Mouse (Mus musculus): ENCODE data around the gene Rhou. TPM values are rescaled to one million over a fixed set of nuclear protein-coding genes. Genes with fewer than 3 reads are reported as not detected.

The Rhou gene
- total RNA-seq (2023): not detected

DNA sequence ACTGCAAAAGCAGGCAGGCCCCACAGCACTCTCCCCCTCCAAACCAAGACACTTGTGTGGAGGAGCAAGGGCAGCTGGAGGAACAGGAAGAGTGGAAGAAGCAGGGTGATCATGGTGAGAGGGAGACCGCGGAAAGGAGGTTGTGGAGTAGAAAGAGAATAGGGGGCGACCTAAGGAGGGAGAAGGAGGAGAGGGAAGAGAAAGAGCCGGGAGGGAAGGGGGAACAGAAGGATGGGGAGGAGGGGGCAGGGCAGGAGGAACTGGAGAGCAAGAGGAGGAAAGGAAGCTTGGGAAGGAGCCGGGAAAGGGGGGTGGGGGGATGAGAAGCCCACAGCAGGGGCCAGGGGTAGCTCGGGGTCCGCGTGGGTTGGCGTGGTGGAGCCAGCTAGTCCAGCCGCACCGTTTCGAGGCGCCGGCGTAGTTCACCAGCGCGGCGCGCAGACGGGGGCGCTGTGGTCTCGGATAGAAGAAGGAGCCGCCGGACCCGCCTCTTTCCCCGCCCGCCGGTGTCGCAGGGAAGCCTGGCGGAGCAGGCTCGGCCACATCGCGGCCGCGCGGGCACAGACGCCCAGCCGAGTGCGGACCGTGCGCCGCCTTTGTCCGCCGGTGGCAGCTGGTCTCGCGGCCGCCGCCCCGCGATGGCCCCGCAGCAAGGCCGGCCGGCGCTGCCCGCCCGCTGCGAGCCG, at the start of gene Rhou:
Gene Rhou (plus strand): TSS at position 622 of the 686 bp plus-strand sequence.

Other genes with a start within 250 kb of the Rhou start
- not detected for gene Mc1r, start 246.8 kb upstream of the Rhou start, total RNA-seq (2023)
- 0.41 TPM for gene Tubb3, start 242.5 kb upstream of the Rhou start, total RNA-seq (2023)
- 13.2 TPM for gene Def8, start 230.4 kb upstream of the Rhou start, total RNA-seq (2023)
- gene Afg3l1, start 176.0 kb upstream of the Rhou start, total RNA-seq (2023): 46.9 TPM
- gene Dbndd1, start 138.5 kb upstream of the Rhou start, total RNA-seq (2023): not detected
- gene Gas8, start 135.1 kb upstream of the Rhou start, total RNA-seq (2023): 3.1 TPM
- gene Rab4a, start 152.1 kb downstream of the Rhou start, total RNA-seq (2023): 6.5 TPM
- gene Ccsap, start 206.3 kb downstream of the Rhou start, total RNA-seq (2023): 24.1 TPM
- not detected for gene Acta1, start 240.8 kb downstream of the Rhou start, total RNA-seq (2023)

Measured in CD4-positive naive resting alpha-beta T cell, adult 76 days (primary cell).